Mouse (Mus musculus) embryonic facial prominence, embryonic 13.5 days (tissue): Measurements from ENCODE around the gene Msl1. TPM values are rescaled to one million over a fixed set of nuclear protein-coding genes. Genes with fewer than 3 reads are reported as not detected.

ENCODE experiments used
- ATAC-seq: fragments of 200-750 bp; cut with Nextera tagmentation; 2 replicates; pipeline ENCODE4 v1.8.0; 2017; ENCODE audit warnings: low read depth; ENCODE audit not compliant: insufficient number of reproducible peaks, insufficient read depth, low FRiP score, low TSS enrichment
- H3K27ac ChIP-seq: fragments of 300-500 bp; sonication (generic); 2 replicates; pipeline ENCODE4 v1.5.1; 2015; ENCODE audit warnings: moderate library complexity, mild to moderate bottlenecking, inconsistent platforms
- H3K27me3 ChIP-seq: fragments of 300-500 bp; sonication (generic); 2 replicates; pipeline ENCODE4 v1.6.1; 2015; ENCODE audit warnings: mild to moderate bottlenecking, inconsistent platforms
- H3K36me3 ChIP-seq: fragments of 300-500 bp; sonication (generic); 2 replicates; pipeline ENCODE4 v1.6.1; 2015; ENCODE audit warnings: mild to moderate bottlenecking, inconsistent platforms
- H3K4me1 ChIP-seq: fragments of 300-500 bp; sonication (generic); 2 replicates; pipeline ENCODE4 v1.6.1; 2015; ENCODE audit warnings: inconsistent platforms
- H3K4me2 ChIP-seq: fragments of 300-500 bp; sonication (generic); 2 replicates; pipeline ENCODE4 v1.6.1; 2015; ENCODE audit warnings: moderate library complexity, mild to moderate bottlenecking, inconsistent platforms
- H3K4me3 ChIP-seq: fragments of 300-500 bp; sonication (generic); 2 replicates; pipeline ENCODE4 v1.5.1; 2015; ENCODE audit warnings: mild to moderate bottlenecking, inconsistent platforms
- H3K9ac ChIP-seq: fragments of 300-500 bp; sonication (generic); 2 replicates; pipeline ENCODE4 v1.6.1; 2015; ENCODE audit warnings: mild to moderate bottlenecking, inconsistent platforms
- H3K9me3 ChIP-seq: fragments of 300-500 bp; sonication (generic); 2 replicates; pipeline ENCODE4 v1.6.1; 2016; ENCODE audit warnings: inconsistent platforms
- WGBS: fragments of 180-500 bp; shearing (Covaris S2); methylation state at CpG from one replicate; pipeline ENCODE4 v1.1.7; 2015; ENCODE audit warnings: mixed read lengths; 5-methylcytosine and 5-hydroxymethylcytosine counted together
- polyA plus RNA-seq: library from polyadenylated mRNA; unstranded; fragments of >200 nt; fragmentation: Nextera tagmentation; extraction: Ambion mirVana; gene quantifications from 2 replicates; pipeline ENCODE4 v1.2.1, GENCODE M21; 2015

The Msl1 gene
- polyA plus RNA-seq, 1 experiment from 2014 or later: 31.5 TPM

DNA sequence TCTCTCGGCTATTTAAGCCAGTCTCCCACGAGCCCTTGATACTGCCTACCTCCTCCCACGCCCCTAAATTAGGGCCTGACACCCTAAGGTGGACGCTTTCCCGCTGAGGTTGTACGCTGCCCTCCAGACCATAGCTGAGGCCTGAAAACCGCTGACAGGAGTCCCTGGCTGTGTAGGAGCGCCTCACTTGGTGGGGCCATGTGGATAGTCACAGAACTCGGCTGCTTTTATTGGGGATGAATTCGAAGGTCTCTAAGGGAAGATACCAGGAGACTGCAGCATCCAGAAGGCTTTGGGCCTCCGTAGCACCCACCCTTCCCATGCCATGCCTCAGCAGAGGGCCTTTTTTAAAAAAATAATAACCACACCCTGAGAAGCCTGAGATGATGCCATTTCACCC, 42.6 kb downstream of the Msl1 start:
- H3K4me1 ChIP-seq: peaks cover 38% of the 10 kb centered on the region
- 44% methylated on average over 11 of the region's 11 CpGs for WGBS
- no peaks in the 10 kb centered on the region for H3K9me3 ChIP-seq
- H3K27ac ChIP-seq: no peak overlapping the region
- H3K9ac ChIP-seq: 0 out of 2 replicates have a peak overlapping the region, but pooled peaks have one; percentile 83
- no peak for ATAC-seq
- peak overlapping the region; percentile 97 for H3K4me2 ChIP-seq
- peaks cover 20% of the 10 kb centered on the region for H3K36me3 ChIP-seq
- peaks cover 34% of the 10 kb centered on the region for H3K27me3 ChIP-seq
- H3K4me3 ChIP-seq: peak overlapping the region; percentile 80

DNA sequence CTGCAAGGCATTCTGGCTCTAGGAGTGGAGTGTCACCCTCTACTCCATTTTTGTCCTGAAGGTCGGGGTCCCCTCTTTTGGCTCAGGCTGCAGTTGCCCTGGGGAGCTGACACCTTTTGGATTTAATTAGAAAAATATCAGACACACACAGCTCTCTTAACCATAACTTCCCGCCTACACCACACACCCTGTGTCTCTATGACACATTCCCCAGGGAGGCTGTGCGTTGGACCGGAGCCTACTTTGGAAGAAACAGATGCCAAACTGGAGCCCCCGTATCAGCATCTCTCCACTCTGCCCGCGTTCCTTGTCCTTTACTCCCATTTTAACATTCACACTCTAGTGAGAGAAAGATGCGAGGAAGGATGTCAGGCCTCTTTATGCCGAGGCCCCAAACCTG, 43.2 kb downstream of the Msl1 start:
- H3K27me3 ChIP-seq: peaks cover 34% of the 10 kb centered on the region
- no peak overlapping the region for H3K4me2 ChIP-seq
- H3K4me3 ChIP-seq: no peak overlapping the region
- no peaks in the 10 kb centered on the region for H3K9me3 ChIP-seq
- 65% methylated on average over 9 of the region's 9 CpGs for WGBS
- no peak for ATAC-seq
- H3K27ac ChIP-seq: no peak overlapping the region
- peaks cover 14% of the 10 kb centered on the region for H3K36me3 ChIP-seq
- H3K4me1 ChIP-seq: peaks cover 38% of the 10 kb centered on the region
- 0 out of 2 replicates have a peak overlapping the region, but pooled peaks have one; percentile 40 for H3K9ac ChIP-seq

DNA sequence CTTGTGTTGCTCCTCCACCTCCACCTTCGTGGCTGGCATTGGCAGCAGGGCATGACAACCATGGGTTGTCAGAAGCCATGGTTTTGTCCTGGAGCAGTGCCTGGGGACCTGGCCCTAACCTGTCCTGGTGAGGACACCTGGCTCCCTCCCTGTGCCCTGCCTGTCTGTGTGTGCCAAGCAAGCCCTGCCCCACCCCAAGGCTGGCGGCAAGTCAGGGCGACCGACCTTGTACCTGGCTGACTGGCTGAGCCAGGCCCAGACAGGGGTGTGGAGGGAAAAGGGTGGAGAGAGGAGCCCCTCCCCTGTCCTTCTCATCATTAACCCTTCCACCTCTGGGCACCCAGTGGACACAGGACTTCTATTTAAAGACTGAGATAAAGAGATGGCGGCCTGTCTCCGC, 44.1 kb downstream of the Msl1 start:
- Histone ChIP-seq H3K27me3 (peaks cover 34% of the 10 kb centered on the region), H3K4me3 (no peak overlapping the region), H3K4me2 (peak overlapping the region; percentile 30), H3K36me3 (0 out of 2 replicates have a peak, but pooled peaks cover 6% of the 10 kb centered on the region), H3K9ac (0 out of 2 replicates have a peak overlapping the region, but pooled peaks have one; percentile 12), H3K27ac (no peak overlapping the region), H3K4me1 (peaks cover 38% of the 10 kb centered on the region), H3K9me3 (no peaks in the 10 kb centered on the region)
- no peak for ATAC-seq
- 44% methylated on average over 6 of the region's 6 CpGs for WGBS

DNA sequence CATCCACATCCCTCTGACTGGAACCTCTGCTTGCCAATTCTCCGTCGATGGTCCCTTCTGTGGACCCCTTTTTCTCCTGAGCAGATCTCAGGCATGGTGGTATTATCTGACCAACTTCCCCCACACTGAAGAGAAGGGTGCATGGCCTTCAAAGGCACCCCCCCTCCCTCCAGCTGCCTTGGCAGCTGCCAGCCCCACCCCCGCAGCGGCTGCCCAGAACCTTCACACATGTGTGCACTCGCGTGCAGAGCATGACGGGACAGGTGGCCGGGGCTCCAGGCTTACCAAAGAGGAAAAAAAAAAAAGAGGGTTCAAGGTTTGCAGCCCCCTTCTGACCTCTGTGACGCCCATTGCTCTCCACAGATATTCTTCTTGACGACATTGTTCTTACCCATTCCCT, 44.6 kb downstream of the Msl1 start:
- Histone ChIP-seq H3K4me2 (0 out of 2 replicates have a peak overlapping the region, but pooled peaks have one; percentile 5), H3K27me3 (peaks cover 34% of the 10 kb centered on the region), H3K9me3 (no peaks in the 10 kb centered on the region), H3K4me3 (no peak overlapping the region), H3K36me3 (0 out of 2 replicates have a peak, but pooled peaks cover under 1% of the 10 kb centered on the region), H3K9ac (0 out of 2 replicates have a peak overlapping the region, but pooled peaks have one; percentile 12), H3K4me1 (peaks cover 33% of the 10 kb centered on the region), H3K27ac (no peak overlapping the region)
- 55% methylated on average over 10 of the region's 10 CpGs for WGBS
- ATAC-seq: no peak

GRCm38 (mm10) chr11:98846016-98846415, 50.7 kb downstream of the Msl1 start:
- Histone ChIP-seq H3K27ac (no peak overlapping the region), H3K9ac (peak overlapping the region; percentile 17; the same call in 1 of the 2 replicates), H3K4me1 (peaks cover 24% of the 10 kb centered on the region), H3K27me3 (no peaks in the 10 kb centered on the region), H3K4me3 (no peak overlapping the region), H3K9me3 (no peaks in the 10 kb centered on the region), H3K36me3 (peaks cover 7% of the 10 kb centered on the region; the same call in 1 of the 2 replicates), H3K4me2 (no peak overlapping the region)
- ATAC-seq: no peak
- 51% methylated on average over 13 of the region's 13 CpGs for WGBS

GRCm38 (mm10) chr11:98846865-98847604, 51.7 kb downstream of the Msl1 start:
- Histone ChIP-seq H3K9ac (no peak overlapping the region), H3K4me2 (no peak overlapping the region), H3K27ac (no peak overlapping the region), H3K27me3 (no peaks in the 10 kb centered on the region), H3K4me1 (peaks cover 25% of the 10 kb centered on the region), H3K4me3 (no peak overlapping the region), H3K36me3 (peaks cover 11% of the 10 kb centered on the region; the same call in 1 of the 2 replicates), H3K9me3 (no peaks in the 10 kb centered on the region)
- no peak for ATAC-seq
- WGBS: 61% methylated on average over 19 of the region's 19 CpGs

DNA sequence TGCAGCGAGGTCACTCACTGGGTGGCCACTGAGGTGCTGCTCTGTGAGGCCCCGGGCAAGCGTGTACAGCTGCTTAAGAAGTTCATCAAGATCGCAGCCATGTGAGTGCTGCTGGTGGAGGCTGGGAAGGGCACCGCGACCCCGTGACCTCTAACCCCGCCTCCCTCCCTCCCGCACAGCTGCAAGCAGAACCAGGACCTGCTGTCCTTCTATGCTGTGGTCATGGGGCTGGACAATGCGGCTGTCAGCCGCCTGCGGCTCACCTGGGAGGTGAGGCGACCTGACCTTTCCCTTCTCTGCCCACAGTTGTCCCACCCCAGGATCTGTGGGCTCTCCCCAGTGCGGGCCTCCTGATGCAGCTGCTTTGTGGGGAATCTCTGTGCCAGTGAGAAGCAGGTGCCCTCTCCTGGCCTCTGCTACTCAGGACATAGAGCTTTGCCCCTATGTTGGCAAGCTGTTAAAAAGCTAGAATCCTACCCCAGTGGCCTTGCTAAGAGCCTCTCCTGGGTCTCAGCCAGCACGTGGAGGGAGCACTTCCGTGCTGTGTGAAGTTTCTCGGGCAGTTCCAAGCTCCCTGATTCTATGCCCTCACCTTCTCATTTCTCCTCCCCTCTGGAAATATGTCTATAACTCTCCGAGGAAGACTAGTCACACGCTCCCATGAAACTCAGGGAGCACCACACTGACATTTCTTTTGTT, 54.0 kb downstream of the Msl1 start:
- H3K27ac ChIP-seq: no peak overlapping the region
- no peaks in the 10 kb centered on the region for H3K27me3 ChIP-seq
- ATAC-seq: no peak; the same call in 1 of the 2 replicates
- H3K36me3 ChIP-seq: peaks cover 11% of the 10 kb centered on the region; the same call in 1 of the 2 replicates
- WGBS: 17% methylated on average over 19 of the region's 19 CpGs
- peak overlapping the region; percentile 32; the same call in 1 of the 2 replicates for H3K9ac ChIP-seq
- no peaks in the 10 kb centered on the region for H3K9me3 ChIP-seq
- H3K4me3 ChIP-seq: no peak overlapping the region
- H3K4me1 ChIP-seq: peaks cover 41% of the 10 kb centered on the region
- peak overlapping the region; percentile 12; the same call in 1 of the 2 replicates for H3K4me2 ChIP-seq

DNA sequence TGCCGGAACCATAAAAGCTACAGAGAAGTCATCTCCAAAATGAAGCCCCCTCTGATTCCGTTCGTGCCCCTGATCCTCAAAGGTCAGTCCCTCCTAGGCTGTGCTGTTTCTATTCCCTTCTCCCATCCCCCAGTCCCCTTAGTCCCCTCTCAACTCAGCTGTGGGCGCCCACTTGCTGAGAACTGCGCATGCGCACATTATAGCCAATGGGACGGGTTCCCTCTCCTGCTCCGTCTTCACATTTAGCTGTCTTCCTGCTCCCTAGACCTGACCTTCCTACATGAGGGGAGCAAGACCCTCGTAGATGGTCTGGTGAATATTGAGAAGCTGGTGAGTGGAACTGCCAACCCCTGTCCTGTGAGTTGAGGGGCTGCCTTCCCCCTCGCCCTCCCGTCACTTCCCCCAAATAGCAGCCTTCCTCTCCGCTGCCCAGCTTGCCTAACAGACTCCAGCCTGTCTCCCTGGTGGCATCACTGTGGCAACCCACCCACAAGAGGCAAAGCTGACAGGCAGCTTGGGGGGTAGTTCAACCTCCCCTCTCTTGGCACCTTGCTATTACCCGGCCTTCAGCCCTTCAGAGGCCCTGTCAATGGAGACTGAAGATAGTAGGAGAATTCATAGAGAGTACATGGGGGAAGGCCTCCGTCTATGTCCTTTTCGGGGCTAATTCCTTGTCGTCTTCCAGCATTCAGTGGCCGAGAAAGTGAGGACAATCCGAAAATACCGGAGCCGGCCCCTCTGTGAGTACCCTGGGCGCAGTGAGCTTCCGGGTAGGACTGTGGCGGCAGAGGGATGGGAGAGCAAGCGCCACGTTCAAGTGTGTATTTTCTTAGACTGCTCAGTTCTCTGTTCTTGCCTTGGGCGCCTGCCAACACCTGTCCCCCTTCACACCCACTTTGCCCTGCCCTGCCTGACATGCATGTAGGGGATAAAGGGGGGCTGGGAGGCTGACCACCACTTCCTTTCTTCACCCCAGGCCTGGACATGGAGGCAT, 55.1 kb downstream of the Msl1 start:
- Histone ChIP-seq H3K36me3 (peaks cover 11% of the 10 kb centered on the region; the same call in 1 of the 2 replicates), H3K27ac (no peak overlapping the region), H3K4me1 (peaks cover 41% of the 10 kb centered on the region), H3K9me3 (no peaks in the 10 kb centered on the region), H3K9ac (peak overlapping the region; percentile 38; the same call in 1 of the 2 replicates), H3K4me3 (no peak overlapping the region), H3K27me3 (no peaks in the 10 kb centered on the region), H3K4me2 (no peak overlapping the region)
- ATAC-seq: no peak
- WGBS: 67% methylated on average over 26 of the region's 26 CpGs

DNA sequence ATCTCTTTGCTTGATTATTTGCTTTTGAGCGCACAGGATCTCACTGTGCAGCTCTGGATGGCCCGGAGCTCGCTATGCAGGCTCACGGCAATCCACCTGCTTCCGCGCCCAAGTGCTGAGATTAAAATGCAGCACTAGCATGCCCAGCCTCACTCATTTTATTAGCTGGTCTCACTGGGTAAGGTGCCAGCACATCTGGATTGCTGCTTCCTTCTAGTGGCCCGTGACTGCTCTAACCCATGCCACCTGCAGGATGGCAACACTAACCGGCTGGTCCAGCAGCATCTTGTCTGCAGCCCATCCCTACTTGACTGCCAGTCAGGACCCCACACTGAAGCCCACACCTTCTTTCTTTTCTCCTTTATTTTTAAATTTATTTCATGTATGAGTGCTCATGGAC, 58.8 kb downstream of the Msl1 start:
- Histone ChIP-seq H3K36me3 (peaks cover 7% of the 10 kb centered on the region; the same call in 1 of the 2 replicates), H3K4me2 (no peak overlapping the region), H3K4me3 (no peak overlapping the region), H3K9me3 (no peaks in the 10 kb centered on the region), H3K27me3 (no peaks in the 10 kb centered on the region), H3K4me1 (peaks cover 36% of the 10 kb centered on the region), H3K9ac (no peak overlapping the region), H3K27ac (no peak overlapping the region)
- 78% methylated on average over 8 of the region's 8 CpGs for WGBS
- no peak for ATAC-seq

DNA sequence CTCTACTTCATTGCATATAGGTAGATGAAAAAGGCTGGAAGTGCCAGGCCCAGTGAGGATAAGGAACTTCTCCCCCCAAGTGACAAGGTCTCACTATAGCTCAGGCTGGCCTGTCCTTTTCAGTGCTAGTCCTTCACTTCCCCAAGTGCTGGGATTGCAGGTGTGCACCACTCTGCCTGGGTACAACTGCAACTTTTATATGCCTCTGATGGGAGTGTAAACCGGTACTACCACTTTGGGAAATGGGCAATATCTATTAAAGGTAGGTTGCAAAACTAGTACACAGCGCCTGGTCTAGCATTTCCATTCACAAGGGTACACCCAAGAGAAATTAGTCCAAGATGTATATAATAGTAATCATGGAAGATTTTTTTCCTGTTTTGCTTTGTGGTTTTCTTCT, 59.3 kb downstream of the Msl1 start:
- Histone ChIP-seq H3K27ac (no peak overlapping the region), H3K4me2 (no peak overlapping the region), H3K36me3 (peaks cover 7% of the 10 kb centered on the region; the same call in 1 of the 2 replicates), H3K9ac (no peak overlapping the region), H3K4me1 (peaks cover 31% of the 10 kb centered on the region), H3K27me3 (no peaks in the 10 kb centered on the region), H3K9me3 (no peaks in the 10 kb centered on the region), H3K4me3 (no peak overlapping the region)
- 85% methylated on average over 2 of the region's 2 CpGs for WGBS
- no peak for ATAC-seq
